Mouse (Mus musculus) small intestine, adult 2 months (tissue): ENCODE data around the gene Rassf8.

Experiments
- CTCF ChIP-seq: fragments of 200-500 bp; IDR thresholded peaks from 2 replicates; pipeline ENCODE4 v1.5.1; 2012; ENCODE audit warnings: low read depth, mild to moderate bottlenecking, control low read depth, inconsistent platforms, low read length, moderate library complexity, mixed read lengths; ENCODE audit not compliant: insufficient replicate concordance, insufficient read length; ENCODE audit errors: extremely low read depth
- POLR2A ChIP-seq: fragments of 200-500 bp; IDR thresholded peaks from 2 replicates; pipeline ENCODE4 v1.6.1; 2012; ENCODE audit warnings: low read depth, mild to moderate bottlenecking, control low read depth, inconsistent platforms, low read length, moderate library complexity

GRCm38 (mm10) chr6:145796191-145797023 is 49.9 kb downstream of the Rassf8 start:
- TF ChIP-seq POLR2A (no peak), CTCF (no peak)
